Mouse (Mus musculus): ENCODE measurements at regions not wholly inside any gene's neighbourhood (a gene's known extent, or its start where the extent isn't known, plus 50 kb on each side); places are given as distances from the start of the nearest gene placed in this dataset.
A peak's percentile ranks its signal among the peaks of the same experiment; 100 is the strongest.

- Histone ChIP-seq H3K4me2 (replicated peaks; ENCODE audit: low read depth, low read length) (no peak overlapping the region), H3K4me1 (ENCODE audit: control insufficient read depth, insufficient read depth, low read length) (0 out of 2 replicates have a peak, but pooled peaks cover 2% of the 10 kb centered on the region), H3K27ac (ENCODE audit: low read depth, low read length) (no peak overlapping the region), H3K9me3 (ENCODE audit: control insufficient read depth, low read length) (peaks cover 4% of the 10 kb centered on the region; the same call in 1 of the 2 replicates), H3K4me3 (ENCODE audit: low read length) (no peak overlapping the region), H3K9ac (ENCODE audit: low read depth, low read length) (no peak overlapping the region), H3K36me3 (ENCODE audit: control insufficient read depth, insufficient read depth, low read length) (no peaks in the 10 kb centered on the region), H3K27me3 (ENCODE audit: control insufficient read depth, insufficient read depth, low read length) (no peaks in the 10 kb centered on the region)
- WGBS, result 43% methylated on average over 11 of the region's 11 CpGs
- no peak for ATAC-seq (ENCODE audit: low FRiP score, low TSS enrichment)
These were observed 53.5 kb upstream of the Ptpn1 start for GRCm38 (mm10) chr2:167878255-167878865.

GRCm38 (mm10) chr2:167877254-167877870 is 54.5 kb upstream of the Ptpn1 start:
- no peaks in the 10 kb centered on the region for H3K36me3 ChIP-seq (ENCODE audit: control insufficient read depth, insufficient read depth, low read length)
- H3K27ac ChIP-seq (ENCODE audit: low read depth, low read length), result no peak overlapping the region
- H3K4me3 ChIP-seq (ENCODE audit: low read length), result no peak overlapping the region
- 0 out of 2 replicates have a peak, but pooled peaks cover 2% of the 10 kb centered on the region for H3K4me1 ChIP-seq (ENCODE audit: control insufficient read depth, insufficient read depth, low read length)
- no peak for ATAC-seq (ENCODE audit: low FRiP score, low TSS enrichment)
- no peaks in the 10 kb centered on the region for H3K27me3 ChIP-seq (ENCODE audit: control insufficient read depth, insufficient read depth, low read length)
- H3K9ac ChIP-seq (ENCODE audit: low read depth, low read length), result no peak overlapping the region
- H3K4me2 ChIP-seq (replicated peaks; ENCODE audit: low read depth, low read length), result no peak overlapping the region
- WGBS, result 45% methylated on average over 11 of the region's 11 CpGs
- peaks cover under 1% of the 10 kb centered on the region; the same call in 1 of the 2 replicates for H3K9me3 ChIP-seq (ENCODE audit: control insufficient read depth, low read length)

GRCm38 (mm10) chr2:167872507-167872906 is 59.4 kb upstream of the Ptpn1 start:
- ATAC-seq (ENCODE audit: low FRiP score, low TSS enrichment), result no peak
- Histone ChIP-seq H3K4me3 (ENCODE audit: low read length) (no peak overlapping the region), H3K4me2 (replicated peaks; ENCODE audit: low read depth, low read length) (no peak overlapping the region), H3K4me1 (ENCODE audit: control insufficient read depth, insufficient read depth, low read length) (no peaks in the 10 kb centered on the region), H3K9ac (ENCODE audit: low read depth, low read length) (no peak overlapping the region), H3K27ac (ENCODE audit: low read depth, low read length) (no peak overlapping the region), H3K36me3 (ENCODE audit: control insufficient read depth, insufficient read depth, low read length) (no peaks in the 10 kb centered on the region), H3K27me3 (ENCODE audit: control insufficient read depth, insufficient read depth, low read length) (no peaks in the 10 kb centered on the region), H3K9me3 (ENCODE audit: control insufficient read depth, low read length) (no peaks in the 10 kb centered on the region)
- WGBS, result 90% methylated on average over 4 of the region's 4 CpGs

GRCm38 (mm10) chr2:167870153-167870552 is 61.7 kb upstream of the Ptpn1 start:
- WGBS, result 78% methylated on average over 6 of the region's 6 CpGs

GRCm38 (mm10) chr2:167866751-167867150 is 65.1 kb upstream of the Ptpn1 start:
- H3K4me3 ChIP-seq (ENCODE audit: low read length), result no peak overlapping the region
- no peak overlapping the region for H3K9ac ChIP-seq (ENCODE audit: low read depth, low read length)
- H3K27ac ChIP-seq (ENCODE audit: low read depth, low read length), result no peak overlapping the region
- no peaks in the 10 kb centered on the region for H3K27me3 ChIP-seq (ENCODE audit: control insufficient read depth, insufficient read depth, low read length)
- 45% methylated on average over 10 of the region's 10 CpGs for WGBS
- no peak overlapping the region for H3K4me2 ChIP-seq (replicated peaks; ENCODE audit: low read depth, low read length)
- ATAC-seq (ENCODE audit: low FRiP score, low TSS enrichment), result peak; percentile 51
- no peaks in the 10 kb centered on the region for H3K36me3 ChIP-seq (ENCODE audit: control insufficient read depth, insufficient read depth, low read length)
- H3K4me1 ChIP-seq (ENCODE audit: control insufficient read depth, insufficient read depth, low read length), result peaks cover 10% of the 10 kb centered on the region
- H3K9me3 ChIP-seq (ENCODE audit: control insufficient read depth, low read length), result no peaks in the 10 kb centered on the region

More at GRCm38 (mm10) chr2:167870153-167870552, 61.7 kb upstream of the Ptpn1 start:
- Histone ChIP-seq H3K9ac (ENCODE audit: low read depth, low read length) (no peak overlapping the region), H3K4me3 (ENCODE audit: low read length) (no peak overlapping the region), H3K4me1 (ENCODE audit: control insufficient read depth, insufficient read depth, low read length) (peaks cover 5% of the 10 kb centered on the region; the same call in 1 of the 2 replicates), H3K9me3 (ENCODE audit: control insufficient read depth, low read length) (no peaks in the 10 kb centered on the region), H3K36me3 (ENCODE audit: control insufficient read depth, insufficient read depth, low read length) (no peaks in the 10 kb centered on the region), H3K27ac (ENCODE audit: low read depth, low read length) (no peak overlapping the region), H3K27me3 (ENCODE audit: control insufficient read depth, insufficient read depth, low read length) (no peaks in the 10 kb centered on the region), H3K4me2 (replicated peaks; ENCODE audit: low read depth, low read length) (no peak overlapping the region)
- ATAC-seq (ENCODE audit: low FRiP score, low TSS enrichment), result no peak

- Histone ChIP-seq H3K9ac (ENCODE audit: low read depth, low read length) (no peak overlapping the region), H3K27ac (ENCODE audit: low read depth, low read length) (no peak overlapping the region), H3K27me3 (ENCODE audit: control insufficient read depth, insufficient read depth, low read length) (no peaks in the 10 kb centered on the region), H3K9me3 (ENCODE audit: control insufficient read depth, low read length) (no peaks in the 10 kb centered on the region), H3K36me3 (ENCODE audit: control insufficient read depth, insufficient read depth, low read length) (no peaks in the 10 kb centered on the region), H3K4me3 (ENCODE audit: low read length) (no peak overlapping the region), H3K4me2 (replicated peaks; ENCODE audit: low read depth, low read length) (no peak overlapping the region), H3K4me1 (ENCODE audit: control insufficient read depth, insufficient read depth, low read length) (peaks cover 10% of the 10 kb centered on the region)
- 92% methylated on average over 3 of the region's 3 CpGs for WGBS
- no peak for ATAC-seq (ENCODE audit: low FRiP score, low TSS enrichment)
These were observed 66.3 kb upstream of the Ptpn1 start for GRCm38 (mm10) chr2:167865525-167865924.

- Histone ChIP-seq H3K4me2 (replicated peaks; ENCODE audit: low read depth, low read length) (no peak overlapping the region), H3K9me3 (ENCODE audit: control insufficient read depth, low read length) (no peaks in the 10 kb centered on the region), H3K4me1 (ENCODE audit: control insufficient read depth, insufficient read depth, low read length) (peaks cover 15% of the 10 kb centered on the region), H3K9ac (ENCODE audit: low read depth, low read length) (no peak overlapping the region), H3K27ac (ENCODE audit: low read depth, low read length) (no peak overlapping the region), H3K27me3 (ENCODE audit: control insufficient read depth, insufficient read depth, low read length) (no peaks in the 10 kb centered on the region), H3K4me3 (ENCODE audit: low read length) (no peak overlapping the region), H3K36me3 (ENCODE audit: control insufficient read depth, insufficient read depth, low read length) (no peaks in the 10 kb centered on the region)
- WGBS, result 84% methylated on average over 7 of the region's 7 CpGs
- no peak for ATAC-seq (ENCODE audit: low FRiP score, low TSS enrichment)
These were observed 67.2 kb upstream of the Ptpn1 start for GRCm38 (mm10) chr2:167864672-167865071.

- no peaks in the 10 kb centered on the region for H3K27me3 ChIP-seq (ENCODE audit: control insufficient read depth, insufficient read depth, low read length)
- H3K4me2 ChIP-seq (replicated peaks; ENCODE audit: low read depth, low read length), result no peak overlapping the region
- H3K9me3 ChIP-seq (ENCODE audit: control insufficient read depth, low read length), result no peaks in the 10 kb centered on the region
- H3K36me3 ChIP-seq (ENCODE audit: control insufficient read depth, insufficient read depth, low read length), result no peaks in the 10 kb centered on the region
- H3K4me3 ChIP-seq (ENCODE audit: low read length), result no peak overlapping the region
- 52% methylated on average over 8 of the region's 8 CpGs for WGBS
- no peak for ATAC-seq (ENCODE audit: low FRiP score, low TSS enrichment)
- H3K9ac ChIP-seq (ENCODE audit: low read depth, low read length), result no peak overlapping the region
- H3K27ac ChIP-seq (ENCODE audit: low read depth, low read length), result no peak overlapping the region
- peaks cover 18% of the 10 kb centered on the region for H3K4me1 ChIP-seq (ENCODE audit: control insufficient read depth, insufficient read depth, low read length)
These were observed 67.6 kb upstream of the Ptpn1 start for GRCm38 (mm10) chr2:167864228-167864627.

- H3K9ac ChIP-seq (ENCODE audit: low read depth, low read length), result no peak overlapping the region
- ATAC-seq (ENCODE audit: low FRiP score, low TSS enrichment), result no peak
- 42% methylated on average over 6 of the region's 6 CpGs for WGBS
These were observed 68.2 kb upstream of the Ptpn1 start for GRCm38 (mm10) chr2:167863616-167864015.

More at GRCm38 (mm10) chr2:167863616-167864015, 68.2 kb upstream of the Ptpn1 start:
- Histone ChIP-seq H3K4me1 (ENCODE audit: control insufficient read depth, insufficient read depth, low read length) (peaks cover 19% of the 10 kb centered on the region), H3K27ac (ENCODE audit: low read depth, low read length) (no peak overlapping the region), H3K36me3 (ENCODE audit: control insufficient read depth, insufficient read depth, low read length) (no peaks in the 10 kb centered on the region), H3K27me3 (ENCODE audit: control insufficient read depth, insufficient read depth, low read length) (no peaks in the 10 kb centered on the region), H3K4me2 (replicated peaks; ENCODE audit: low read depth, low read length) (no peak overlapping the region), H3K9me3 (ENCODE audit: control insufficient read depth, low read length) (no peaks in the 10 kb centered on the region), H3K4me3 (ENCODE audit: low read length) (no peak overlapping the region)
